Mouse (Mus musculus) stomach, embryonic 16.5 days (tissue): Measurements from ENCODE around the gene Pqlc3. TPM values are rescaled to one million over a fixed set of nuclear protein-coding genes. Genes with fewer than 3 reads are reported as not detected.
"Not testable (repeated sequence)": the region's sequence is repeated elsewhere in the genome, so short reads cannot be mapped to it uniquely, and the experiment has no call there.

Source experiments
- ATAC-seq: fragments of 200-750 bp; cut with Nextera tagmentation; 2 replicates; pipeline ENCODE4 v1.8.0; 2017; ENCODE audit warnings: moderate number of reproducible peaks, moderate TSS enrichment; ENCODE audit not compliant: insufficient read depth, low FRiP score
- H3K27ac ChIP-seq: fragments of 300-500 bp; sonication (generic); 2 replicates; pipeline ENCODE4 v1.5.1; 2014; ENCODE audit warnings: low read length
- H3K27me3 ChIP-seq: fragments of 300-500 bp; sonication (generic); 2 replicates; pipeline ENCODE4 v1.6.1; 2014; ENCODE audit warnings: low read length, control low read depth, mixed read lengths; ENCODE audit not compliant: control insufficient read depth, insufficient read depth
- H3K36me3 ChIP-seq: fragments of 300-500 bp; sonication (generic); 2 replicates; pipeline ENCODE4 v1.6.1; 2014; ENCODE audit warnings: low read length; ENCODE audit not compliant: control insufficient read depth, insufficient read depth
- H3K4me1 ChIP-seq: fragments of 300-500 bp; sonication (generic); 2 replicates; pipeline ENCODE4 v1.6.1; 2014; ENCODE audit warnings: low read length, control low read depth, mixed read lengths; ENCODE audit not compliant: control insufficient read depth, insufficient read depth
- H3K4me2 ChIP-seq: fragments of 300-500 bp; sonication (generic); 2 replicates; pipeline ENCODE4 v1.6.1; 2014; ENCODE audit warnings: low read depth, low read length, mixed read lengths
- H3K4me3 ChIP-seq: fragments of 300-500 bp; sonication (generic); replicated peaks from 2 replicates; pipeline ENCODE4 v1.5.1; 2014; ENCODE audit warnings: mild to moderate bottlenecking, low read length
- H3K9ac ChIP-seq: fragments of 300-500 bp; sonication (generic); 2 replicates; pipeline ENCODE4 v1.6.1; 2014; ENCODE audit warnings: low read length
- H3K9me3 ChIP-seq: fragments of 300-500 bp; sonication (generic); replicated peaks from 2 replicates; pipeline ENCODE4 v1.6.1; 2016; ENCODE audit warnings: low read length, control low read depth; ENCODE audit not compliant: control insufficient read depth
- WGBS: fragments of 180-500 bp; shearing (Covaris S2); extraction: QIAGEN DNeasy Blood & Tissue Kit; methylation state at CpG from one replicate; pipeline ENCODE4 v1.1.7; 2014; 5-methylcytosine and 5-hydroxymethylcytosine counted together
- polyA plus RNA-seq: library from polyadenylated mRNA; unstranded; fragments of >200 nt; fragmentation: Nextera tagmentation; extraction: Ambion mirVana; gene quantifications from 2 replicates; pipeline ENCODE4 v1.2.1, GENCODE M21; 2015

Pqlc3 gene
- polyA plus RNA-seq, 1 experiment from 2014 or later: 13.8 TPM

DNA sequence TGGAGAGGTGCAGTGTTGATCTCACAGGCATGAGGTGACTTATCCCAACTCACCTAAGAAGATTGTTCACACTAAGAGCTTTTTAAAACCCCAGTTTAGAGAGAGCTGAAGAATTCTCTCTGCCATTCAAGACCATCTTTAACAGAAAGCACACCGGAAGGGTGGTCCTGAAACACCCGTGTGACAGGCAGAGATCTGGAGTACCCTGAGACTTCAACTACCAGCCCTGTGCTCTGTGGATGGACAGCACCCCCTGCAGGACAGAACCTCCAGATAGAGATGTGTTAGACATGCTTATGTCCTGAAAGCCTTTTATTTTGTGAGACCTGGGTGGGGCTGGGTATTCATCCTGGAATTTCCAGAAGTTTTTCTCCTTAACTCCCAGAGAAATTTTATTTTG is 34.9 kb upstream of the Pqlc3 start:
- no peaks in the 10 kb centered on the region for H3K4me1 ChIP-seq
- ATAC-seq: no peak

DNA sequence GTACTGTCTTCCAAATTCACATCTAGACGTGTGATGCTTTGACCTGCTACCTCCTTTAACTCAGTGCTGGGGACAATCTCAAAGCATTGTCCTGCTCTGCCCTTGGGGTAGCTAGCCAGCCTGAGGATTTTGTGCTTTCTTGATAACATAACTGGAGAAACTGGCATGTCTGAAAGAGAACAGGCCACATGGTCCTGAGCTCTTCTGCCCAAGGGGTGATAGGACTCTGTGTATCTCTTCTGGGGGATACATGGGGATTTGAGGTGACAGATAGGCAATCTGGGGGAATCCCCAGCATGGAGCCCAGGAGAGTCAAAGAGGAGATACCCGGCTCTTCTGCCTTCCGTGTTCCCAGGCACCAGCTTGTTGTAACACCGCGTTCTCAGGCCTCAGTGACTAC is 34.5 kb upstream of the Pqlc3 start:
- Histone ChIP-seq H3K9ac (no peak overlapping the region), H3K4me2 (no peak overlapping the region), H3K4me3 (no peak overlapping the region), H3K27me3 (no peaks in the 10 kb centered on the region), H3K36me3 (no peaks in the 10 kb centered on the region), H3K4me1 (no peaks in the 10 kb centered on the region), H3K9me3 (no peaks in the 10 kb centered on the region), H3K27ac (no peak overlapping the region)
- ATAC-seq: no peak
- WGBS: 83% methylated on average over 5 of the region's 5 CpGs

More for the DNA sequence above, 34.9 kb upstream of the Pqlc3 start:
- Histone ChIP-seq H3K9ac (no peak overlapping the region), H3K27ac (no peak overlapping the region), H3K27me3 (no peaks in the 10 kb centered on the region), H3K4me2 (no peak overlapping the region), H3K4me3 (no peak overlapping the region), H3K9me3 (no peaks in the 10 kb centered on the region), H3K36me3 (no peaks in the 10 kb centered on the region)
- WGBS: 71% methylated on average over 2 of the region's 2 CpGs

DNA sequence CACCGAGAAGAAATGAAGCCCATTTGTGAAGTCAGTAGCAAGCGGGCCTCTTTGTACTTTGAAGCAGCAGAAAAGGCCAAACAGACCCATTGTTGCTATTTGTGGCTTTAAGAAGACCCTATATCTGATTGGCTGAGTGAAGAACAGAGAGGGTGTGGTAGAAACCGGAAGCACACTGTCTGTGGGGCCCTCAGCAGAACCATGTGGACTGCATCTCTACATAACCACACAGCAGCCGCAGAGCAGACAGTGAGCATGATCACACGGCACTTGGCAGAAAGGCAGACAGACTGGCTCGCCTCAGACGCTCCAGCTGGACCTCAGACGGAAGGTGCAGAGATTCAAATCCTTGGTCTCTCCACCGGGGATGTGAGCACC is 33.2 kb upstream of the Pqlc3 start:
- Histone ChIP-seq H3K9me3 (no peaks in the 10 kb centered on the region), H3K4me3 (no peak overlapping the region), H3K4me1 (no peaks in the 10 kb centered on the region), H3K9ac (no peak overlapping the region), H3K27ac (no peak overlapping the region), H3K36me3 (no peaks in the 10 kb centered on the region), H3K27me3 (no peaks in the 10 kb centered on the region), H3K4me2 (no peak overlapping the region)
- 63% methylated on average over 9 of the region's 9 CpGs for WGBS
- no peak for ATAC-seq

DNA sequence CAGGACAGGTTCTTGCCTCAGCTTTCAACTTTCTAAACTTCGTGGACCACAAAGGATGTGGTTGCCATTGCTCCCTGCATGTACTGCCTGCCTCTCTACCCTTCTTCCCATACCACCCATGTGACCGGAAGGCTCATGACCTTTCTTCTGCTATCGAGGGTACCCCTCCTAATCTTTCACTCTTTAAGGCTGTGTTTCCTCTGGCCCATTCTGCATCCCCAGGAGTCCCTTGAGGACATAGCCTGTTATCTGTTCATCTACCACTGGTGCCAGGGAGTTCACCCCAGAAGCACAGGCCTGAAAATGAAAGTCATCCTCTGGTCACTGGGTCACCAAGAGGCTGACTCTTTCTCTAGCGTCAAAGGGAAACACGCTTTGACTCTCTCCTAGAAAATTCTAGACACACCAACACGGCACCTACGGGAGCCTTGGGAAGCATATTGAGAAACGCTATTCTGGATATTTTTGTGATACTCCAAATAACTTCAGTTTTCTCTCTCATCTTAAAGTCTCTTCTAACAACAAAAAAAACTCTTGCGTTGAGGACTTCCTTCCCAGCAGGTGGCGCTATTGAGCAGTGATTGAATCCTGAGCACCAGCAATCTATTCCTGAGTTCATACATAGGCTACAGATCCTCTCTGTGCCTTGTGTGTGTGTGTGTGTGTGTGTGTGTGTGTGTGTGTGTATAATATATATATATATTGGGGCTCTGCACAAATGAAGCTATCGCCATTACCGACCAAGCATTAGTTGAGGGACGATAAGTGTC is 32.7 kb upstream of the Pqlc3 start:
- no peaks in the 10 kb centered on the region for H3K4me1 ChIP-seq
- 38% methylated on average over 13 of the region's 13 CpGs for WGBS
- H3K36me3 ChIP-seq: no peaks in the 10 kb centered on the region
- H3K27me3 ChIP-seq: no peaks in the 10 kb centered on the region
- no peak overlapping the region for H3K4me2 ChIP-seq
- H3K9ac ChIP-seq: no peak overlapping the region
- H3K27ac ChIP-seq: no peak overlapping the region
- ATAC-seq: no peak
- no peaks in the 10 kb centered on the region for H3K9me3 ChIP-seq
- no peak overlapping the region for H3K4me3 ChIP-seq

DNA sequence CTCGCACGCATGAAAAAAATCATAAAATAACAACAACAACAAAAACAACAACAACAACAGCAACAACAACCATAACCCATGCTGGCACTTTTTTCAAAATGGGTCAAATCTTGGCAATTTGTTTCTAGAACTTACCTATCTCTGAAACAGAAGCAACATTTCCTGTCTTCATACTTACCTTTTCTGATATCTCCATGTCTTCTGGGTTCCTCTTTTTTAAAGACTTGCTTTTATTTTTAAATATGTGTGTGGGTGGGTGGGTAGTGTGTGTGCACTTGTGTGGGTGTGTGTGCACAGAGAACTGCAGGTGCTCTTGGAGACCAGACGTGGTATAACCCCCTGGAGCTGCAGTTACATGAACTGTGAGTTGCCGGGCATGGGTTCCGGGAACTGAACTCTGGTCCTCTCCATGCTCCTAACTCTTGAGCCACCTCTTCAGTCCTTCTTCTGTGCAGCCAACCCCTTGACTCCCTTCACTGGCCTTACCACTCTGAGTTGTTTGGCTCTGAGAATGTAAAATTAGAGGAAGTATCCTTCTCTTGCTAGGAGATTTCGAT is 24.4 kb upstream of the Pqlc3 start:
- Histone ChIP-seq H3K27ac (no peak overlapping the region), H3K9me3 (no peaks in the 10 kb centered on the region), H3K4me2 (no peak overlapping the region), H3K27me3 (no peaks in the 10 kb centered on the region), H3K9ac (no peak overlapping the region), H3K36me3 (no peaks in the 10 kb centered on the region), H3K4me3 (no peak overlapping the region), H3K4me1 (no peaks in the 10 kb centered on the region)
- WGBS: 84% methylated on average over 6 of the region's 6 CpGs
- no peak for ATAC-seq

DNA sequence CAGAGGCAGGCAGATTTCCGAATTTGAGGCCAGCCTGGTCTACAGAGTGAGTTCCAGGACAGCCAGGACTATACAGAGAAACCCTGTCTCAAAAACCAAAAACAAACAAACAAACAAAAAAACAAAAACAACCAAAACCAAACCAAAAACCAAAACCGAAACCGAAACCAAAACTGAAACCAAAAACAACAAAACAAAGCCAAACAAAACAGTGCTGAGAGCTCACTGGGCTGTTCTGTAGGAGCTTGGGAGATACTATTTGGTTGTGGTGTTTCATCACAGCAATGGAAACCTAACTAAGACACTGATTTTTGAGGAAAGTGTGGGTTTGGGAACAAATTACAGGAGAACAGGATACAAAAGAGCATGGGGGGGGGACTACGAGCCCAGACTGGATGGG is 21.9 kb upstream of the Pqlc3 start:
- H3K9me3 ChIP-seq: no peaks in the 10 kb centered on the region
- no peak for ATAC-seq
- no peaks in the 10 kb centered on the region for H3K4me1 ChIP-seq
- no peak overlapping the region for H3K27ac ChIP-seq
- H3K4me2 ChIP-seq: no peak overlapping the region
- H3K9ac ChIP-seq: no peak overlapping the region
- H3K36me3 ChIP-seq: no peaks in the 10 kb centered on the region
- H3K27me3 ChIP-seq: no peaks in the 10 kb centered on the region
- 85% methylated on average over 4 of the region's 4 CpGs for WGBS
- no peak overlapping the region for H3K4me3 ChIP-seq

DNA sequence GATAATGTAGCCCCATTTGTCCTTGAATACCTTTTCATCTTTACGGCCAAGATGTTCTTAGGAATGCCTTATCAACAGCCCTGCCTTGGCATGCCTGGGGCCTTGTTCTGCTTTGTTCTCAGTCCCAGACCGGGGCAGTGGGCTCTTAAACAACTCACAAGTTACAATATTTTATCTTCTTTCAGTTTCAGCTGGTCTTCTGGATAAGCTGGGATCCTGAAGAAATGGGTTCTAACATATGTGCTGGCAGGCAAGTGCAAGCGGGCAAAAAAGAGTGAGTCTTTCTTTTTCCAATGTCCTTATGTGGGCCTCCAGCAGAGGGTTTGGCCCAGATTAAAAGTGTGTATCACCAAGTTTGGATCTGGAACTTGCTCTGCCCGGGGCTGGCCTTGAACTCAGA is 20.9 kb upstream of the Pqlc3 start:
- ATAC-seq, H3K4me3 ChIP-seq, H3K4me1 ChIP-seq, H3K4me2 ChIP-seq, H3K36me3 ChIP-seq, H3K27ac ChIP-seq, H3K9me3 ChIP-seq, H3K9ac ChIP-seq, H3K27me3 ChIP-seq: not testable (repeated sequence)
- WGBS: 77% methylated on average over 4 of the region's 4 CpGs

DNA sequence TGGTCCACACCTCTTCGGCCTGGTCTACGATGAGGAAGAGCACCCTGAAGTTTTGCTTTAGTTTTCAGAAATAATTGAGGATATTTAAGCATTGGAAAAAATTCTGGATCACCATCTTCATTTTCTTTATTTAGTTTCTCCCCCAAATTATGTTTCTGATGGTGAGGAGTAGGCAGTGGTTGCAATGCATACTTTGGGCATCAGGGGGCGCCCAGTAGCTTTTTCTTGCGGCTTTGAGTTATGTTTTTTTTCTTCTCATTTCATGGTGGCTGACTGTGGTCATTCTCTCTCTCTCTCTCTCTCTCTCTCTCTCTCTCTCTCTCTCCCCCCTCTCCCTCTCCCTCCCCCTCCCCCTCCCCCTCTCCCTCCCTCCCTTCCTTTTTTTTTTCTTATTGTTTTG is 18.3 kb upstream of the Pqlc3 start:
- Histone ChIP-seq H3K9ac (no peak overlapping the region), H3K9me3 (no peaks in the 10 kb centered on the region), H3K36me3 (no peaks in the 10 kb centered on the region), H3K27me3 (no peaks in the 10 kb centered on the region), H3K4me1 (no peaks in the 10 kb centered on the region), H3K27ac (no peak overlapping the region), H3K4me3 (no peak overlapping the region), H3K4me2 (no peak overlapping the region)
- ATAC-seq: no peak
- WGBS: 27% methylated on average over 4 of the region's 4 CpGs

DNA sequence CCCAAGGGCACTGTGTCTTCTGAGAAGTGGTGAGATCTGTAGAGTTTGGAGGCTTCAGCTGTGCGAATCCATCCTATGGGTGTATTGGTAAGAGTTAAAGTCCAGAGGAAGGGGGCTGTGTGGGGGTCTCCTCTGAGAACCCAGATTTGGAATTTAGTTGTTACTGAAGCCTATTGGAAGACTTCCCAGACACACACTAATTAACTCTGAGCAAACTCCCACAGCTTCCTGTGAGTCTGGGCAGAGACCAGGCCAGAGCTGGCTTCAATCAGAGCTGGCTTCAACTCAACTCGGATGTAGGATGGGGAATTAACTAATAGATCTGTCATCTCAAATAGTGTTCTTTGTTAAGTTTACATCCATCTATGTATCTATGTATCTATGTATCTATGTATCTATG is 15.5 kb upstream of the Pqlc3 start:
- peaks cover 8% of the 10 kb centered on the region; the same call in 1 of the 2 replicates for H3K4me1 ChIP-seq
- no peaks in the 10 kb centered on the region for H3K27me3 ChIP-seq
- ATAC-seq: no peak
- H3K4me3 ChIP-seq: no peak overlapping the region
- H3K9ac ChIP-seq: no peak overlapping the region
- H3K27ac ChIP-seq: no peak overlapping the region
- H3K4me2 ChIP-seq: no peak overlapping the region
- no peaks in the 10 kb centered on the region for H3K36me3 ChIP-seq
- H3K9me3 ChIP-seq: no peaks in the 10 kb centered on the region
- 72% methylated on average over 2 of the region's 2 CpGs for WGBS
